Mouse (Mus musculus) lung, embryonic 14.5 days (tissue): Measurements from ENCODE around the gene Prss34. TPM values are rescaled to one million over a fixed set of nuclear protein-coding genes. Genes with fewer than 3 reads are reported as not detected.

Experiments
- ATAC-seq: fragments of 200-750 bp; cut with Nextera tagmentation; 2 replicates; pipeline ENCODE4 v1.8.0; 2017; ENCODE audit warnings: mild to moderate bottlenecking, moderate TSS enrichment, moderate library complexity; ENCODE audit not compliant: insufficient read depth
- DNase-seq: peaks from one replicate; pipeline ENCODE4 v3.0.0-alpha.2; 2015
- H3K27ac ChIP-seq: fragments of 300-500 bp; sonication (generic); 2 replicates; pipeline ENCODE4 v1.5.1; 2014; ENCODE audit warnings: low read depth, mild to moderate bottlenecking, moderate library complexity
- H3K27me3 ChIP-seq: fragments of 300-500 bp; sonication (generic); 2 replicates; pipeline ENCODE4 v1.6.1; 2014; ENCODE audit warnings: low read length, control low read depth; ENCODE audit not compliant: insufficient read depth
- H3K36me3 ChIP-seq: fragments of 300-500 bp; sonication (generic); 2 replicates; pipeline ENCODE4 v1.6.1; 2014; ENCODE audit warnings: control low read depth; ENCODE audit not compliant: insufficient read depth
- H3K4me1 ChIP-seq: fragments of 300-500 bp; sonication (generic); 2 replicates; pipeline ENCODE4 v1.6.1; 2014; ENCODE audit warnings: antibody characterized with exemption, control low read depth; ENCODE audit not compliant: insufficient read depth
- H3K4me2 ChIP-seq: fragments of 300-500 bp; sonication (generic); 2 replicates; pipeline ENCODE4 v1.6.1; 2014; ENCODE audit warnings: mild to moderate bottlenecking
- H3K4me3 ChIP-seq: fragments of 300-500 bp; sonication (generic); 2 replicates; pipeline ENCODE4 v1.5.1; 2014; ENCODE audit warnings: low read depth, low read length
- H3K9ac ChIP-seq: fragments of 300-500 bp; sonication (generic); 2 replicates; pipeline ENCODE4 v1.6.1; 2014
- H3K9me3 ChIP-seq: fragments of 300-500 bp; sonication (generic); 2 replicates; pipeline ENCODE4 v1.6.1; 2016; ENCODE audit warnings: low read depth, low read length, control low read depth
- CTCF ChIP-seq: IDR thresholded peaks from 2 replicates; pipeline ENCODE4 v1.5.1; 2016; ENCODE audit warnings: antibody characterized with exemption, low read depth
- WGBS: fragments of 180-500 bp; shearing (Covaris S2); extraction: QIAGEN DNeasy Blood & Tissue Kit; methylation state at CpG from one replicate; pipeline ENCODE4 v1.1.7; 2014; 5-methylcytosine and 5-hydroxymethylcytosine counted together
- polyA plus RNA-seq: library from polyadenylated mRNA; unstranded; fragments of >200 nt; fragmentation: Nextera tagmentation; extraction: Ambion mirVana; gene quantifications from 2 replicates; pipeline ENCODE4 v1.2.1, GENCODE M21; 2014

The Prss34 gene
- polyA plus RNA-seq, 1 experiment from 2014 or later: 0.45 TPM

DNA sequence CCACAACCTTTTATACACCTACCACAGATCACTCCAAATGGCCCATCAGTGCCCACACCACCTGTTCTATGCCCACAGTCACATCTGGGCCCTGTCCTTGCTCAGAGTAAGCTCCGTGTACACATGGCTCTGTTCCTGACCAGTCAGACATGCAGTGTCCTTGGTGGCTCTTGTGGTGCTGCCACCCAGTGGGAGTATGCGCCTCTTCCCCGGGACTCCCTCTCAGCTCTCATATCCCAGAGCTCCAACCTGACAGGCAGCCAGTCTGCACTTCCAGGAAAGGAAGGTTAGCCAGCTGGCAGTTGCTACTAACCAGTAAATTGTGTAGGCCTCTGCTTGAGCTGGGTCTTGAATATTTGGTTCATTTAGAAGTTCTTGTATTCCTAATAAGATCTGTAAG lies 33.7 kb upstream of the Prss34 start:
- peak; percentile 41; the same call in 1 of the 2 replicates for TF ChIP-seq CTCF
- Histone ChIP-seq H3K9ac (no peak overlapping the region), H3K4me3 (no peak overlapping the region), H3K27me3 (no peaks in the 10 kb centered on the region), H3K27ac (no peak overlapping the region), H3K9me3 (no peaks in the 10 kb centered on the region), H3K4me1 (no peaks in the 10 kb centered on the region), H3K36me3 (peaks cover 81% of the 10 kb centered on the region), H3K4me2 (no peak overlapping the region)
- no peak for DNase-seq
- WGBS: 66% methylated on average over 3 of the region's 3 CpGs
- ATAC-seq: no peak

DNA sequence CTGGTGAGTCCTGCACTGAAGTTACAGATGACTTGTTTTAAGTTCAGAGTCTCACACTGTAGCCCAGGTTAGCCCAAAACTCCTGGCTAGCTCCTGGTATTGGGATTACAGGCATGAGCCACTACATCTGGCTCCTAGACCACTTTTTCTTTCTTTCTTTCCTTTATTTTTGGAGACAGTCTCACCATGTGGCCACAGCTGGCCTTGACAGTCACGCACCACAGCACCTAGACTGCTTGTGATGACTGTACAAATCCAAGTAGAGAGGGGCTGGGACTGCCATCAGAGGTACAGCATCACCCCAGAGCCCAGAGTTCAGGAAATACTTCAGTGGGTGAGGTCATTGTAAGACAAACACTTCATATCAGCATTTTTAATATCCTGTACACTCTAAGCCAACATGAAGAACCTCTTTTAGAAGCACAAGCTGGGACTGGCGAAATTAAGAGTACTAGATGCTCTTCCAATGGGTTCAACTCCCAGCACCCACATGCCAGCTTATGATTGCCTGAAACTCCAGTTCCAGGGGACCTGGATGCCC lies 27.3 kb upstream of the Prss34 start:
- WGBS: 53% methylated on average over 2 of the region's 2 CpGs
- Histone ChIP-seq H3K4me2 (peak overlapping the region; percentile 83), H3K9me3 (no peaks in the 10 kb centered on the region), H3K4me3 (peak overlapping the region; percentile 100), H3K27me3 (no peaks in the 10 kb centered on the region), H3K27ac (no peak overlapping the region), H3K9ac (peak overlapping the region; percentile 100; the same call in 1 of the 2 replicates), H3K36me3 (peaks cover 51% of the 10 kb centered on the region), H3K4me1 (no peaks in the 10 kb centered on the region; the same call in 1 of the 2 replicates)
- no peak for ATAC-seq
- TF ChIP-seq CTCF: no peak
- peak; percentile 21 for DNase-seq

DNA sequence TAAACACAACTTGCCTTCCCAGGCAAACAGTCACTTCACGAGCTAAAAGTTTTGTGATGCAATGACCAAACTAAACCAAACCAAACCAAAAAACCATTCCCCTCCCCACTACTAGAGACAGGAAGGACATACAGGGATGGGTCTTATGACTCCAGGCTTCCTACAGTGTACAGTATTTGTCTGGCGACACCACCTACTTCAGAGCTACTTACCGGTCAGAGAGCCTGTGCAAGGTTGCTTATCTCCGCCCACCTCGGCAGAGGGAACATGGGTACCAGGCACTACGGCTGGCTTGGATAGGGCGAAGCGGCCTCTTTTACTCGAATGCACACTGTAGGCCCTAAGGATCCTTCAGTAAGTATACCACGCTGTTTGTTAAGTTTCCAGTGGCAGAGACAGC lies 25.9 kb upstream of the Prss34 start:
- Histone ChIP-seq H3K4me1 (no peaks in the 10 kb centered on the region; the same call in 1 of the 2 replicates), H3K36me3 (peaks cover 36% of the 10 kb centered on the region), H3K4me3 (peak overlapping the region; percentile 100), H3K27ac (peak overlapping the region; percentile 99), H3K27me3 (no peaks in the 10 kb centered on the region), H3K9ac (peak overlapping the region; percentile 100), H3K4me2 (peak overlapping the region; percentile 83), H3K9me3 (no peaks in the 10 kb centered on the region)
- under 1% methylated on average over 10 of the region's 10 CpGs for WGBS
- no peak for TF ChIP-seq CTCF
- ATAC-seq (no peak), DNase-seq (peak; percentile 52)

DNA sequence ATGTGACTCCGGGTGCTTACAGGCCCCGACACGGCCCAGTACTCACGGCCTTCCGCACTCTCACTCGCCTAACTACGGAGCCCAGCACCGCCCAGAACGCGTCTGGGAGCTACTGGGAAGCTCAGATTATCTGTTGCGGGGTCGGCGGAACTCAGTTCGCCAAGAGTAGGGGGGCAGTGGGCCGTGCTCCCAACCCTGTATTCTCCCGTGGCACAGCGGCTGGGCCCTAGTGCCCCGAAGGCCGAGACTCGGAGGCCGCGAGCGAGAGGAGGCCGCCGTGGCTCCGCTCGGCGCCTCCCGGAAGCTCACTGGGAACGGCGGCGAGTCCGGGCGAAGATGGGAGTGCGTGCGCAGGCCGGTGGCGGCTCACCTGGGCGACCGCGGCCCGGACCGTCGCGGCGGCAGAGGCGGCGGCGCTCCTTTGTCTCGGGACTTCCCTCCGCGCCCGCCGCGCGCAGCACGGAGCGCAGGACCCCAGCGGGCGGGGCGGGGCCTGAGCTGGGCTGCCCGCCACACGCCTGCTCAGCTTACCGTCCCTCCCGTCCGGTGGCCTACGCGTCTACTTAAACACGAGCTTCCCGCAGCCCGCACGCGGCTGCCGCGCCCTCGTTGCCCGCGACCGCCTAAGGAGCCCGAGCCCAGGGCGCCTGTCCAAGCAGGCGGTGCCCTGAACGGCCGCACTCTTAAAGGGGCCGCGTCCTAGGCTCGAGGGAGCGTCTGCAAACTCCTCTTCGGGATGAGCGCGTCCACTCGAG lies 25.1 kb upstream of the Prss34 start:
- peak overlapping the region; percentile 100 for H3K9ac ChIP-seq
- peak; percentile 91 for ATAC-seq
- no peak for TF ChIP-seq CTCF
- no peaks in the 10 kb centered on the region for H3K27me3 ChIP-seq
- DNase-seq: peak; percentile 95
- peak overlapping the region; percentile 83 for H3K4me2 ChIP-seq
- peaks cover 28% of the 10 kb centered on the region for H3K36me3 ChIP-seq
- H3K4me1 ChIP-seq: no peaks in the 10 kb centered on the region; the same call in 1 of the 2 replicates
- H3K9me3 ChIP-seq: no peaks in the 10 kb centered on the region
- under 1% methylated on average over 88 of the region's 92 CpGs for WGBS
- H3K4me3 ChIP-seq: peak overlapping the region; percentile 100
- H3K27ac ChIP-seq: peak overlapping the region; percentile 99

DNA sequence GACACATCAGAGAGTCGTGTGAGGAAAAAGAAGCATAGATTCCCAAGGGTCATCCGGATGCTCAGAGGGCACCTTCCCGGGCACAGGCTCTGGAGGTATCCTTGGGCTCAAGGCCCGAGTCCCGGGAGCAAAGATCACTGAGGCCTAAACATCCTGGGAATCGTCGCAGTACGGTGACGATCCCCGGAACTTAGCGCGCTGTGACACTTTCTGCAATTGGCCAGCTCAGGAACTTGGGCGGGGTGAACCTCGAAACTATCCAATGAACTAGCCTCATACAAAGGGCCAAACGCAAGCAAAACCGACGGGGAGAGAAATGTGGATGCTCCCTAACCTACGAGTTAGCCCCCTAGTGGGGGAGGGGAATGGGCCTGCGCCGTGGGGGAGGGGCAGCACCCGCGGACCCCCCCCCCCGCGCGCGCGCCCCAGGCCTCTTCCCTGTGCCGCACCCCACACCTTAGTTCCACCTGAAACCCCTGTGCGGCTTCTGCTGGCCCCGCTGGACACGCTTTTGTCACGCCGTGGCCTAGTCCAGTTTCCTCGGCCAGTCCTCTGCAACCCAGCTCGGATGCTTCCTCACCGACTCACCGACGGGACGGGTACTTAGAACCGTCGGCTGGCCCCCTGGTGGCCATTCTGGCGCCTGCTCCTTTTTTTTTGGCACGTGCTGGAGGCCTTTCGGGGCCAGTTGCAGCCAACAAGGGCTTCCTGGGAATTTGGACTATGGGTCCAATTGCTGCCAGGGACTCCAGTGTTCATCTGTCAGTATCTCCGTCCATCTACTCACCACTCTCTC lies 24.3 kb upstream of the Prss34 start:
- TF ChIP-seq CTCF: peak; percentile 86
- Histone ChIP-seq H3K9ac (peak overlapping the region; percentile 100), H3K4me3 (peak overlapping the region; percentile 100), H3K27ac (peak overlapping the region; percentile 99), H3K9me3 (no peaks in the 10 kb centered on the region), H3K4me1 (no peaks in the 10 kb centered on the region; the same call in 1 of the 2 replicates), H3K4me2 (peak overlapping the region; percentile 83), H3K27me3 (no peaks in the 10 kb centered on the region), H3K36me3 (peaks cover 20% of the 10 kb centered on the region)
- WGBS: under 1% methylated on average over 44 of the region's 45 CpGs
- ATAC-seq (peak; percentile 91), DNase-seq (peak; percentile 97)

DNA sequence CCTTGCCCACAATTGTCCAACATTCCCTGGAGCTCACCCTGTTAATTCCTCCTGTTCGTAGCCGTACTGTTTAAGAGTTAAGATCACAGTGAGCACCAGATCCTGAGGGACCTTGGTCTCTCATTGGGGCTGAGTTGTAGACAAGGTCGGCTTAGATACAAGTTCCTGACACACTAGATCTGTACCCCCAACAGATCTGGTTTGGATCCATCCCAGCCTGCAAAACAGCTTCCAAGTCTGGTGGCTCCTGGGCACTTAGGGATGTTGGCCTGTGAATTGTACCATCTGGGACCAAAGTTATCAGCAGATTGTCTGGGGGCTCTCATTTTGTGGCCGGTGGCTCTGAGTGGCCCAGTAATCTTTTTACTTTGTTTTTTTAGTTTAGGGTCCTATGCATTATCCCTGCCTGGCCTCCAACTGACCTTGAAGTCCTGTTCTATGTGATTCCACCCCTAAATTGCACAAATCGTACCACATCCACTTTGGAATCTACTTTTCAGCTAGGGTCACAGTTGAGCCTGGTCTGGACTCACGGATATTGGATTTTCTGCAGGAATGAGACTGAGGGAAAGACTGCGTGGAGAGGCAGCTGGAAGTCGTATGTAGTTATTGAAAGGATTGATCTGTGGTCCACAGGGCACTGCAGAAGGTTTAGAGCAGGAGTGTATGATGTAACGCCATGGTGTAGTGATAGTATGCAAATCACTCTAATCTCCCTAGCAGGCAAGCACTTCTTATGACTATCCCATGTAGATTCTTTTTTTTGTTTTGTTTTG lies 23.4 kb upstream of the Prss34 start, which contains the start of gene Ube2i:
Gene Ube2i, minus strand, starts transcription at position 52 of the 776 bp plus-strand sequence.
- ATAC-seq (no peak), DNase-seq (no peak)
- peak within 1 kb of the TSS; percentile 100 for H3K4me3 ChIP-seq
- H3K4me1 ChIP-seq: no peaks in the 10 kb centered on the region; the same call in 1 of the 2 replicates
- no peak for TF ChIP-seq CTCF
- peak within 1 kb of the TSS; percentile 100 for H3K9ac ChIP-seq
- no peaks in the 10 kb centered on the region for H3K27me3 ChIP-seq
- peak within 1 kb of the TSS; percentile 99 for H3K27ac ChIP-seq
- H3K9me3 ChIP-seq: no peaks in the 10 kb centered on the region
- H3K36me3 ChIP-seq: peaks cover 12% of the 10 kb centered on the region
- 78% methylated on average over 9 of the region's 9 CpGs for WGBS
- H3K4me2 ChIP-seq: peak within 1 kb of the TSS; percentile 83
